Mouse (Mus musculus): Measurements from ENCODE around the gene Smg6. TPM values are rescaled to one million over a fixed set of nuclear protein-coding genes. Genes with fewer than 3 reads are reported as not detected.
A peak's percentile ranks its signal among the peaks of the same experiment; 100 is the strongest.

The Smg6 gene
- polyA plus RNA-seq, 1 experiment from 2014 or later = 12.8 TPM

- H3K4me3 ChIP-seq (ENCODE audit: low read depth, low read length) = no peak overlapping the region
- peak; percentile 34 for ATAC-seq (ENCODE audit: low read depth)
- no peaks in the 10 kb centered on the region for H3K9me3 ChIP-seq (ENCODE audit: control insufficient read depth, low read length)
- peak overlapping the region; percentile 87 for H3K27ac ChIP-seq (replicated peaks; ENCODE audit: low read depth, low read length)
- 0 out of 2 replicates have a peak, but pooled peaks cover 5% of the 10 kb centered on the region for H3K36me3 ChIP-seq (ENCODE audit: control insufficient read depth, insufficient read depth, low read length)
- no peaks in the 10 kb centered on the region for H3K27me3 ChIP-seq (replicated peaks; ENCODE audit: control insufficient read depth, insufficient read depth, low read length)
- DNase-seq (ENCODE audit: low spot score) = peak; percentile 86
- peaks cover 65% of the 10 kb centered on the region for H3K4me1 ChIP-seq (ENCODE audit: control insufficient read depth, insufficient read depth, low read length)
- 31% methylated on average over 13 of the region's 13 CpGs for whole genome bisulfite sequencing
- H3K4me2 ChIP-seq (ENCODE audit: low read depth, low read length) = peak overlapping the region; percentile 15; the same call in 1 of the 2 replicates
- no peak overlapping the region for H3K9ac ChIP-seq (ENCODE audit: low read depth, low read length)
Measured at GRCm38 (mm10) chr11:75051712-75052550, 126.3 kb downstream of the Smg6 start.

GRCm38 (mm10) chr11:75053020-75053419, 127.4 kb downstream of the Smg6 start:
- 62% methylated on average over 2 of the region's 2 CpGs for WGBS
- Histone ChIP-seq H3K4me2 (ENCODE audit: low read depth, low read length) (no peak overlapping the region), H3K9ac (ENCODE audit: low read depth, low read length) (no peak overlapping the region), H3K4me3 (ENCODE audit: low read depth, low read length) (no peak overlapping the region), H3K9me3 (ENCODE audit: control insufficient read depth, low read length) (no peaks in the 10 kb centered on the region), H3K27me3 (replicated peaks; ENCODE audit: control insufficient read depth, insufficient read depth, low read length) (no peaks in the 10 kb centered on the region), H3K4me1 (ENCODE audit: control insufficient read depth, insufficient read depth, low read length) (peaks cover 57% of the 10 kb centered on the region), H3K36me3 (ENCODE audit: control insufficient read depth, insufficient read depth, low read length) (peaks cover 5% of the 10 kb centered on the region; the same call in 1 of the 2 replicates), H3K27ac (replicated peaks; ENCODE audit: low read depth, low read length) (peak overlapping the region; percentile 87)
- ATAC-seq (ENCODE audit: low read depth) (no peak), DNase-seq (ENCODE audit: low spot score) (no peak)

GRCm38 (mm10) chr11:75053722-75054121, 128.1 kb downstream of the Smg6 start:
- H3K4me2 ChIP-seq (ENCODE audit: low read depth, low read length) = peak overlapping the region; percentile 34; the same call in 1 of the 2 replicates
- H3K9ac ChIP-seq (ENCODE audit: low read depth, low read length) = no peak overlapping the region
- peaks cover 50% of the 10 kb centered on the region for H3K4me1 ChIP-seq (ENCODE audit: control insufficient read depth, insufficient read depth, low read length)
- 30% methylated on average over 7 of the region's 7 CpGs for WGBS
- ATAC-seq (ENCODE audit: low read depth) (peak; percentile 11; the same call in 1 of the 2 replicates), DNase-seq (ENCODE audit: low spot score) (no peak)
- H3K27ac ChIP-seq (replicated peaks; ENCODE audit: low read depth, low read length) = peak overlapping the region; percentile 87
- H3K4me3 ChIP-seq (ENCODE audit: low read depth, low read length) = no peak overlapping the region
- H3K27me3 ChIP-seq (replicated peaks; ENCODE audit: control insufficient read depth, insufficient read depth, low read length) = no peaks in the 10 kb centered on the region
- H3K36me3 ChIP-seq (ENCODE audit: control insufficient read depth, insufficient read depth, low read length) = peaks cover 5% of the 10 kb centered on the region; the same call in 1 of the 2 replicates
- no peaks in the 10 kb centered on the region for H3K9me3 ChIP-seq (ENCODE audit: control insufficient read depth, low read length)

GRCm38 (mm10) chr11:75054184-75054877, 128.7 kb downstream of the Smg6 start:
- WGBS = 24% methylated on average over 5 of the region's 5 CpGs
- DNase-seq (ENCODE audit: low spot score) (peak; percentile 92), ATAC-seq (ENCODE audit: low read depth) (peak; percentile 81)
- H3K9ac ChIP-seq (ENCODE audit: low read depth, low read length) = no peak overlapping the region
- H3K4me2 ChIP-seq (ENCODE audit: low read depth, low read length) = peak overlapping the region; percentile 34; the same call in 1 of the 2 replicates
- no peaks in the 10 kb centered on the region for H3K9me3 ChIP-seq (ENCODE audit: control insufficient read depth, low read length)
- H3K36me3 ChIP-seq (ENCODE audit: control insufficient read depth, insufficient read depth, low read length) = peaks cover 5% of the 10 kb centered on the region; the same call in 1 of the 2 replicates
- peak overlapping the region; percentile 87 for H3K27ac ChIP-seq (replicated peaks; ENCODE audit: low read depth, low read length)
- H3K4me1 ChIP-seq (ENCODE audit: control insufficient read depth, insufficient read depth, low read length) = peaks cover 44% of the 10 kb centered on the region
- H3K4me3 ChIP-seq (ENCODE audit: low read depth, low read length) = no peak overlapping the region
- H3K27me3 ChIP-seq (replicated peaks; ENCODE audit: control insufficient read depth, insufficient read depth, low read length) = no peaks in the 10 kb centered on the region

GRCm38 (mm10) chr11:75054878-75055214, 129.2 kb downstream of the Smg6 start:
- Histone ChIP-seq H3K4me2 (ENCODE audit: low read depth, low read length) (no peak overlapping the region), H3K27ac (replicated peaks; ENCODE audit: low read depth, low read length) (peak overlapping the region; percentile 87), H3K4me3 (ENCODE audit: low read depth, low read length) (no peak overlapping the region), H3K4me1 (ENCODE audit: control insufficient read depth, insufficient read depth, low read length) (peaks cover 39% of the 10 kb centered on the region), H3K36me3 (ENCODE audit: control insufficient read depth, insufficient read depth, low read length) (peaks cover 5% of the 10 kb centered on the region; the same call in 1 of the 2 replicates), H3K9ac (ENCODE audit: low read depth, low read length) (no peak overlapping the region), H3K27me3 (replicated peaks; ENCODE audit: control insufficient read depth, insufficient read depth, low read length) (no peaks in the 10 kb centered on the region), H3K9me3 (ENCODE audit: control insufficient read depth, low read length) (no peaks in the 10 kb centered on the region)
- DNase-seq (ENCODE audit: low spot score) (no peak), ATAC-seq (ENCODE audit: low read depth) (no peak)
- 79% methylated on average over 3 of the region's 3 CpGs for WGBS

- Histone ChIP-seq H3K36me3 (ENCODE audit: control insufficient read depth, insufficient read depth, low read length) (no peaks in the 10 kb centered on the region; the same call in 1 of the 2 replicates), H3K4me1 (ENCODE audit: control insufficient read depth, insufficient read depth, low read length) (no peaks in the 10 kb centered on the region), H3K27me3 (replicated peaks; ENCODE audit: control insufficient read depth, insufficient read depth, low read length) (no peaks in the 10 kb centered on the region), H3K4me3 (ENCODE audit: low read depth, low read length) (no peak overlapping the region), H3K9ac (ENCODE audit: low read depth, low read length) (no peak overlapping the region), H3K9me3 (ENCODE audit: control insufficient read depth, low read length) (no peaks in the 10 kb centered on the region), H3K4me2 (ENCODE audit: low read depth, low read length) (no peak overlapping the region), H3K27ac (replicated peaks; ENCODE audit: low read depth, low read length) (no peak overlapping the region)
- ATAC-seq (ENCODE audit: low read depth) (no peak), DNase-seq (ENCODE audit: low spot score) (no peak)
- WGBS = 95% methylated on average over 6 of the region's 6 CpGs
Measured at GRCm38 (mm10) chr11:75062650-75063049, 137.0 kb downstream of the Smg6 start.

GRCm38 (mm10) chr11:75064266-75064665, 138.6 kb downstream of the Smg6 start:
- no peaks in the 10 kb centered on the region for H3K27me3 ChIP-seq (replicated peaks; ENCODE audit: control insufficient read depth, insufficient read depth, low read length)
- ATAC-seq (ENCODE audit: low read depth) = no peak
- H3K9me3 ChIP-seq (ENCODE audit: control insufficient read depth, low read length) = no peaks in the 10 kb centered on the region
- H3K4me3 ChIP-seq (ENCODE audit: low read depth, low read length) = no peak overlapping the region
- no peak for DNase-seq (ENCODE audit: low spot score)
- H3K36me3 ChIP-seq (ENCODE audit: control insufficient read depth, insufficient read depth, low read length) = no peaks in the 10 kb centered on the region
- 84% methylated on average over 1 of the region's 1 CpGs for WGBS
- H3K4me2 ChIP-seq (ENCODE audit: low read depth, low read length) = no peak overlapping the region
- no peak overlapping the region for H3K9ac ChIP-seq (ENCODE audit: low read depth, low read length)
- no peak overlapping the region for H3K27ac ChIP-seq (replicated peaks; ENCODE audit: low read depth, low read length)
- no peaks in the 10 kb centered on the region for H3K4me1 ChIP-seq (ENCODE audit: control insufficient read depth, insufficient read depth, low read length)

- 53% methylated on average over 3 of the region's 3 CpGs for WGBS
- Histone ChIP-seq H3K27ac (replicated peaks; ENCODE audit: low read depth, low read length) (no peak overlapping the region), H3K36me3 (ENCODE audit: control insufficient read depth, insufficient read depth, low read length) (no peaks in the 10 kb centered on the region), H3K4me2 (ENCODE audit: low read depth, low read length) (no peak overlapping the region), H3K27me3 (replicated peaks; ENCODE audit: control insufficient read depth, insufficient read depth, low read length) (no peaks in the 10 kb centered on the region), H3K4me1 (ENCODE audit: control insufficient read depth, insufficient read depth, low read length) (peaks cover 24% of the 10 kb centered on the region), H3K9ac (ENCODE audit: low read depth, low read length) (no peak overlapping the region), H3K9me3 (ENCODE audit: control insufficient read depth, low read length) (no peaks in the 10 kb centered on the region), H3K4me3 (ENCODE audit: low read depth, low read length) (no peak overlapping the region)
- DNase-seq (ENCODE audit: low spot score) = peak; percentile 27
- ATAC-seq (ENCODE audit: low read depth) = no peak
Measured at GRCm38 (mm10) chr11:75071352-75071751, 145.7 kb downstream of the Smg6 start.
